Mouse (Mus musculus): ENCODE results near the gene Prim1.

Gene Prim1

DNA sequence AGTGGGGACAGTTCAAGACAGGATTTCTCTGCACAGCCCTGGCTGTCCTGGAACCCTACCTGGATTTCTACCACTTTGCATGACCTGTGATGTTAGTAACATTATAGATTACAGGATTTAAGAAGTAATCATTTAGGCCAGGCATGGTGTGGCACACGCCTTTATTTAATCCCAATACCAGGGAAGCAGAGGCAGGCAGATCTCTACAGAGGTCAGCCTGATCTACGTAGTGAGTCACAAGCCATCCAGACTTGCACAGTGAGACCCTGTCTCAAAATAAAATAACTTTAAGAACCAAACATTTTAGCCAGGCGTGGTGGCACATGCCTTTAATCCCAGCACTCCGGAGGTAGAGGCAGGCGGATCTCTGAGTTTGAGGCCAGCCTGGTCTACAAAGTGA is 7.2 kb downstream of the Prim1 start:
- ChIA-PET POLR2A (no interaction called here), CTCF (no interaction called here)

DNA sequence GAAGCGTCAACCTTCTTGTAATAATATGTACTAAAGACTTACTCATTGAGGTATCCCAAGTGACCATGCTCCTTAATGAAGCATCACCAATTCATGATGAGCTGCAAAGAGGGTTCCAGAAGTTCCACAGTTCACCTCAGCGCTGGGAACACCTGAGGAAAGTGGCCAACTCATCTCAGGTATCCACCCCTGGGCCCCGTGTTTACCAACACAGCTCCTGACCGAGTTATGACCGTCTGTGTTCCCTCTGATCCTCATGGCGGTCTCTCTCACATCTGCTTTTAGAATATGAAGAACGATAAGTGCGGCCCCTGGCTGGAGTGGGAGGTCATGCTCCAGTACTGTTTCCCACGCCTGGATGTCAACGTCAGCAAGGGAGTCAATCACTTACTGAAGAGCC is 8.5 kb downstream of the Prim1 start:
- CTCF ChIA-PET: no interaction called here
- POLR2A ChIA-PET: interaction anchor here (0.5 to 10.6 kb wide), 8 partner anchors 9 to 314 kb away, joined by 3 to 164 read pairs (median 4); partner anchors contain the start of gene Naca (in 2 of the 4)

DNA sequence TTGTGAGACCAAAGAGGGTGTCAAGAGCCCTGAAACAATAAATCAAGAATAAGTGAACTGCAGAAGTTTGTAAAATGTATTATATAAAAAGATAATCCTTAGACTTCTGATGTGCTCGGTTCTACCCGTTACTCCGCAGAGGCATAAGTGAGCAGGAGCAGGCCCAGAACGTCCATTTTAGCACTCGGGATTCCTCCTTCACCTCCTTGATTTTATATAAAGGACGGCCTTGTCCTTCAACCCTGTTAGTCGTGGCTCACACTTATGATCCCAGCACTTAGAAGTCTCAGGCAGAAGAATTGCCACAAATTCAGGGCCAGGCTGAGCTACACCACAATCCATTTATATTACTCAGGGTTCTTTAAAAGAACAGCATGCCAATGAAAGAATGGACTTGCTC is 15.0 kb downstream of the Prim1 start:
- ChIA-PET CTCF (no interaction called here), POLR2A (interaction anchor here in 3 of 4 experiments (0.9 to 10.6 kb wide), 9 partner anchors 9 to 62 kb away, joined by 3 to 164 read pairs (median 3); partner anchors contain the start of genes Baz2a (in 1 of the 3), Naca (in 1 of the 3) and Prim1 (in 1 of the 3))

DNA sequence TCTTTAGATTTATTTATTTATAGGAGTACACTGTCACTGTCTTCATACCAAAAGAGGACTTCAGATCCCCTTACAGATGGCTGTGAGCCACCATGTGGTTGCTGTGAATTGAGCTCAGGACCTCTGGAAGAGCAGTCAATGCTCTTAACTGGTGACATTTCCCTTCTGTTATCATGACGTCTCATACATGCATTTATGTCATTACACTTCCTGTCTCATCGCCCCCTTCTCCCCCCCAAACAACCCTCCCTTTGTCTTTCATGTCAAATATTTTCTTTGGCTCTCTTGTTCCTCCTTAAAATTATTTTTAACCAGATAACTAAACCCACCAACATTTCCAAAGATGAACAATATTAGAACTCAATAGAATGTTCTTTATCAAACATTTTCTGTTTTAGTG is 15.9 kb downstream of the Prim1 start:
- ChIA-PET POLR2A (interaction anchor here in 2 of 4 experiments (0.7 to 10.6 kb wide), 9 partner anchors 9 to 272 kb away, joined by 3 to 164 read pairs (median 5); partner anchors contain the start of genes Atp5b (in 2 of the 2), Naca (in 1 of the 2), Pan2 (in 1 of the 2) and Prim1 (in 1 of the 2)), CTCF (interaction anchor here in 1 of 4 experiments (0.8 kb wide), 1 partner anchor 253 kb away, joined by 3 read pairs; no protein-coding TSS in a partner anchor)

DNA sequence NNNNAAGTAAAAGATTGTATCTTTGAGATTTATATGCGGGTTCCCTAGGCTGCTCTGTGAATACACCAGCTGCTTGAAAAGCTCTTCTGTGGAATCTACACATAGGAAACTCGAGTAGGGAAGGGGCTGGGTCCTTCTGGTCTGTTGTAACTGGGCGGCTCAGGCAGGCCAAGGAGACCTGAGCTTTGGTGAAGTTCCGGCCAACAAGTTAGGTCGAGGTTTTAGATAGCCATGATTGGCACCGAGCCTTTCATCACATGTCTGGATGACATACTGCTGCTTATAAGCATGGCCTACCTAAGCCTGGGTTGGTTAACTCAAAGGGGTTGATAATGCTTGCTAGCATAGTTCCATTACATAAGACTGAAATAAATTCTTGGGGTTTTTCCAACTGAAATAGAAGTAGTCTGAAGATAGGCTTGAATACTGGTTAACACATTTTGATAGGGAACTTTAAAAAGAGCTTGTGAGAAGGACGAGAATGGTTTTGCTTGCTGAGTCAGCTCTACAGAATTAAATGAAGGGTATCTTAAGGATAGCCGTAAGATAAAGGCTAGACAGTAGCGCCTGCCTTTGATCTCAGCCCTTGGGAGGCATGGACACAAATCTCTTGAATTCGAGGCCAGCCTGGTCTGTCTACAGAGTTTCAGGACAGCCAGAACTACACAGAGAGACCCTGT is 21.9 kb downstream of the Prim1 start:
- ChIA-PET POLR2A (interaction anchor here (0.5 to 15.4 kb wide), 68 partner anchors 8 to 828 kb away, joined by 3 to 755 read pairs (median 4); partner anchors contain the start of genes Atp5b (in 3 of the 4), Baz2a (in 3 of the 4), Prim1 (in 3 of the 4) and Gls2 (in 2 of the 4)), CTCF (interaction anchor here in 2 of 4 experiments (0.6 to 1.4 kb wide), 2 partner anchors 54 to 321 kb away, joined by 3 to 5 read pairs; partner anchors contain the start of gene Baz2a (in 1 of the 2))

DNA sequence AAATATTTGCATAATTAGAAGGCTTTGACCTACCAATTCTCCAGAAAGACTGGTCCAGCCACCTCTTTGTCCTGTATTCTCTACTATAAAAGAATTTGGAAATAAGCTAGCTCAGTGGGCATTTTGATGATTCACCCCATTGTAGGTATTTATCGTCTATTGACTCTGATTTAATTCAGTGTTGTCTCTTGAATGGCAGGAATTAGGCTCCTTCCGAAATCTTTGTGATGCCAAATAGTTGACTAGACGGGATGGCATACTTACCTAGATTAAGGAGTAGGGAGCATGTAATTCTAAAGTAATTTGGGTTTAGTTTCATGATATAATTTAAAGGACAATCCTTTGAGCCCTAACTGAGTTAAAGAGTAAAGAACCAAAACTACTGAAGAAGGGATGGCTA is 23.0 kb downstream of the Prim1 start:
- CTCF ChIA-PET: no interaction called here
- POLR2A ChIA-PET: interaction anchor here (0.5 to 15.4 kb wide), 31 partner anchors 9 to 748 kb away, joined by 3 to 755 read pairs (median 5); partner anchors contain the start of genes Baz2a (in 2 of the 4), Prim1 (in 2 of the 4), Ptges3 (in 2 of the 4) and Atp5b (in 1 of the 4)

DNA sequence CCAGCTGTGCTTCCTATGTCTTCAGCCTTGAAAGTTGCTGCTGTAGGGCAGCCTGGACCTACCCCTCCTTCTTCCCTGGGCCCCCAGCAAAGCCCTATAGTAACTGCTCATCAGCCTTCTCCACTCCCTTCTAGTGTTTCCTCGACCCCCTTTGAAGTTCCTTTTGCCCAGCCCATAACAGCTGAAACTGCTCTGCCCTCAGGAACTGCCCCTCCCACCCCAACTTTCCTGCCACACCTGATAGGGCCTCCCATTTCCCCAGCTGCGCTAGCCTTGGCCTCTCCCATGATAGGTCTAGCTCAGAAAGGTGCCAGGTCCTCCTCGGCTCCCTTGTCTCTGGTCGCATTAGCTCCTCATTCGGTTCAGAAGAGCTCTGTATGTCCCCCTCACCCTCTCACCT is 24.2 kb downstream of the Prim1 start:
- ChIA-PET POLR2A (interaction anchor here (0.6 to 15.4 kb wide), 52 partner anchors 8 to 545 kb away, joined by 3 to 755 read pairs (median 4); partner anchors contain the start of genes Atp5b (in 3 of the 4), Baz2a (in 2 of the 4), Cnpy2 (in 2 of the 4) and Nabp2 (in 2 of the 4)), CTCF (interaction anchor here in 2 of 4 experiments (0.5 to 1.8 kb wide), 6 partner anchors 11 to 183 kb away, joined by 3 to 5 read pairs (median 4); no protein-coding TSS in a partner anchor)

DNA sequence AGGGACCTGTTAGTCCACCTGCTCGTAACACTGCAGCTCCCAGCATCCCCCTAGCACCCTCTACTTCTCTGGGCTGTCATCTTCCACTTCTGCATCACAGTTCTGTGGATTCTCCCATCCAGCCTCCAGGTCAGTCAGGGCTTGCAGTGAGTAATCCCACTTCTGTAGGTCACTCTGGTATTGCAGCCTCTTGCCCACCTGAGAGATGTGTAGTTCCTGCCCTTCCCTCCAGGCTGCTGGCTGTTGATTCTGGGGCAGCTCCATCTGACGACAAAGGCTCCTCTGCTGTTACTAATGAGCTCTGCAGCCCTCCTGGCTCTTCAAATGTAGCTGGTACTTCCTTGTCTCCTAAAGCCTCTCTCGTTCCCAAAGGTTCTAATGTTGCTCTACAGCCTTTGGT is 24.9 kb downstream of the Prim1 start:
- ChIA-PET POLR2A (interaction anchor here (0.6 to 15.4 kb wide), 44 partner anchors 7 to 372 kb away, joined by 3 to 755 read pairs (median 5); partner anchors contain the start of genes Atp5b (in 3 of the 4), Baz2a (in 2 of the 4), Cnpy2 (in 2 of the 4) and Ptges3 (in 2 of the 4)), CTCF (interaction anchor here in 1 of 4 experiments (0.6 to 1.8 kb wide), 4 partner anchors 10 to 51 kb away, joined by 3 to 5 read pairs (median 4); no protein-coding TSS in a partner anchor)

DNA sequence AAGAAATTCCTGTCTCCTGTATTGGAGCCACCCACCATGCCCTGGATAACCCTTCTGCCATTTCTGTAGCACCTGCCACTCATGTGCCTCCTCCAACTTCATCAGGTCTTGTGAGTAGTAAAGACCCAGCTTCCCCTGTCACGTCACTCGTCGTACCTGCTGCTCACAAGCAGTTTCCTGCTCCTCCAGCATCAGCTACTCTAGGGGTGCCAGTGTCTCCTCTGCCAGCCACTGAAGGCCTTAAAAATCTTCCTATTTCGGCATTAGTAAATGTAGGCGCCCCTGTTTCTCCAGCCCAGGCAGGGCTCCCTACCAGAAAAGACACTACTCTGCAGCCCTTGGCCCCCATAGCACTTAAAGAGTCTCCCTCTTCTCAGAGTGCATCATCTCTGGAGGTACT is 25.3 kb downstream of the Prim1 start:
- POLR2A ChIA-PET: interaction anchor here (0.6 to 15.4 kb wide), 33 partner anchors 7 to 620 kb away, joined by 3 to 755 read pairs (median 6); partner anchors contain the start of genes Atp5b (in 3 of the 4), Ptges3 (in 2 of the 4), Baz2a (in 1 of the 4) and Nabp2 (in 1 of the 4)

DNA sequence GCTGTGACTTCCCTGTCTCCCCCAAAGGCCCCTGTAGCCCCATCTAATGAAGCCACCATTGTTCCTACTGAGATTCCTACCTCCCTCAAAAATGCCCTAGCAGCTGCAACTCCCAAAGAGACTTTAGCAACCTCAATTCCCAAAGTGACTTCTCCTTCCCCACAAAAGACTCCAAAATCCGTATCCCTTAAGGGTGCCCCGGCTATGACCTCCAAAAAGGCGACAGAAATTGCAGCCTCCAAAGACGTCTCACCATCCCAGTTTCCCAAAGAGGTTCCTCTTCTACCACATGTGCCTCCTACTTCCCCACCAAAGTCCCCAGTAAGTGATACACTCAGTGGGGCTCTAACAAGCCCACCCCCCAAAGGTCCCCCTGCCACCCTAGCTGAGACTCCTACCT is 26.7 kb downstream of the Prim1 start:
- ChIA-PET POLR2A (interaction anchor here in 3 of 4 experiments (0.6 to 15.4 kb wide), 23 partner anchors 9 to 1342 kb away, joined by 3 to 755 read pairs (median 15); partner anchors contain the start of genes Atp5b (in 3 of the 3), Baz2a (in 2 of the 3), Ptges3 (in 2 of the 3) and Prim1 (in 1 of the 3)), CTCF (interaction anchor here in 1 of 4 experiments (0.6 to 0.7 kb wide), 3 partner anchors 27 to 49 kb away, joined by 3 to 4 read pairs (median 4); no protein-coding TSS in a partner anchor)

More for the DNA sequence above, 25.3 kb downstream of the Prim1 start:
- CTCF ChIA-PET: interaction anchor here in 1 of 4 experiments (1.1 to 1.6 kb wide), 2 partner anchors 10 to 12 kb away, joined by 3 to 5 read pairs; no protein-coding TSS in a partner anchor

DNA sequence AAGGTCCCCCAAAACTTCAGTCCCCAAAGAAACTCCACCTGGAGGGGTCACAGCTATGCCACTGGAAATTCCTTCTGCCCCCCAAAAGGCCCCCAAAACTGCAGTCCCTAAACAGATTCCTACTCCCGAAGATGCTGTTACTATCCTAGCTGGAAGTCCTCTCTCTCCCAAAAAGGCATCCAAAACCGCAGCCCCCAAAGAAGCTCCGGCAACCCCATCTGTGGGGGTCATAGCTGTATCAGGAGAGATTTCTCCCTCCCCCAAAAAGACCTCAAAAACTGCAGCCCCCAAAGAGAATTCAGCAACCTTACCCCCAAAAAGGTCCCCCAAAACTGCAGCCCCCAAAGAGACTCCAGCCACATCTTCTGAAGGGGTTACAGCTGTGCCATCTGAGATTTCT is 27.5 kb downstream of the Prim1 start:
- ChIA-PET POLR2A (interaction anchor here (0.6 to 17.4 kb wide), 29 partner anchors 1 to 483 kb away, joined by 3 to 755 read pairs (median 8); partner anchors contain the start of genes Naca (in 3 of the 4), Atp5b (in 2 of the 4), Baz2a (in 2 of the 4) and Ptges3 (in 2 of the 4)), CTCF (interaction anchor here in 1 of 4 experiments (0.7 kb wide), 1 partner anchor 27 kb away, joined by 4 read pairs; no protein-coding TSS in a partner anchor)

DNA sequence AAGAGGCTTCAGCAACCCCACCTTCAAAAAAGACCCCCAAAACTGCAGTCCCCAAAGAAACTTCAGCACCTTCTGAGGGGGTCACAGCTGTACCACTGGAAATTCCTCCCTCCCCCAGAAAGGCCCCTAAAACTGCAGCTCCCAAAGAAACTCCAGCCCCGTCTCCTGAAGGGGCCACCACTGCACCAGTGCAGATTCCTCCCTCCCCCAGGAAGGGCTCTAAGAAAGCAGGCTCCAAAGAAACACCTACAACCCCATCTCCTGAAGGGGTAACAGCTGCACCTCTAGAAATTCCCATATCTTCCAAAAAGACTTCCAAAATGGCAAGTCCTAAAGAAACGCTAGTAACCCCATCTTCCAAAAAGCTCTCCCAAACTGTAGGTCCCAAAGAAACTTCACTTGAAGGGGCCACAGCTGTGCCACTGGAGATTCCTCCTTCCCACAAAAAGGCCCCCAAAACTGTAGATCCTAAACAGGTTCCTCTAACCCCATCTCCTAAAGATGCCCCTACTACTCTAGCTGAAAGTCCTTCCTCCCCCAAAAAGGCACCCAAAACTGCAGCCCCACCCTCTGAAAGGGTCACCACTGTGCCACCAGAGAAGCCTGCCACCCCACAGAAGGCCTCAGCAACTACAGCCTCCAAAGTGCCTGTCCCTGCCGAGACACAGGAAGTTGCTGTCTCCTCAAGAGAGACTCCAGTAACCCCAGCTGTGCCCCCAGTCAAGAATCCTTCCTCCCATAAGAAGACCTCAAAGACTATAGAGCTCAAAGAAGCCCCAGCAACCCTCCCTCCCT is 28.3 kb downstream of the Prim1 start:
- ChIA-PET POLR2A (interaction anchor here (0.5 to 17.4 kb wide), 45 partner anchors 2 to 519 kb away, joined by 3 to 755 read pairs (median 7); partner anchors contain the start of genes Naca (in 4 of the 4), Ptges3 (in 3 of the 4), Atp5b (in 2 of the 4) and Baz2a (in 2 of the 4)), CTCF (interaction anchor here in 2 of 4 experiments (0.6 to 2.2 kb wide), 3 partner anchors 35 to 164 kb away, joined by 3 to 8 read pairs (median 4); partner anchors contain the start of gene Baz2a (in 1 of the 2))

DNA sequence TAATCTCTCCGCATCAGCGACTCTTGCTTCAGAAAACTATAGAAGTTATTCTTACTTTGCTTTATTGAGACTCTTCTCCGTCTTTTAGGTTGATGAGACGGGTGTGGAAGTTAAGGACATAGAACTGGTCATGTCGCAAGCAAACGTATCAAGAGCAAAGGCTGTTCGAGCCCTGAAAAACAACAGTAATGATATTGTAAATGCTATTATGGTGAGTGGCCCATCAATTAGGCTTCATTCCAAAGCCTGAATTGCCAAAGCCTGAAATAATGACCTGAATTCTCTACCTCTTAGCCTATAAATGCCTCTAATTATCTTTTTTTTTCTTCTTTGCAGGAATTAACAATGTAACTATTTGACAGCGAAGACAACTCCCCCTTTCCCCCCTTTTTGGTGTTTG is 33.2 kb downstream of the Prim1 start:
- ChIA-PET POLR2A (interaction anchor here in 2 of 4 experiments (0.6 to 17.4 kb wide), 8 partner anchors 2 to 40 kb away, joined by 3 to 755 read pairs (median 72); partner anchors contain the start of genes Naca (in 2 of the 2), Atp5b (in 1 of the 2) and Ptges3 (in 1 of the 2)), CTCF (no interaction called here)

DNA sequence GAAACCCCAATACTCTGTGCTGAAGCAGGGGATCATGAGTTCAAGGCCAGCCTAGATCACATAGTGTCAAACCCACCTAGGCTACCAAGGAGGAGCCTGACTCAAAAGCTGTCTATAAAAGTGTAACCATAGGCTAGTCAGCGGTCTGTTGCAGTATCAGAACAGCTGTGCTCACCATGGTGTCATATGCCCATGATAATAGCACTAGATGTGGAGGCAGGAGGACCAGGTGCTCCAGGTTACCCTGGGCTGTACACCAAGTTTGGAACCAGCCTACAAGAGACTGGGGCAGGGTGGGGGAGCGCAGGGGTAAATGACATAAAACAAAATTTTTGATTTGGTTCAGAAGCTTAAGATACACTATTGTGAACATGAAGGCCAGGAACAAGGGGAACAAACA is 34.8 kb downstream of the Prim1 start:
- ChIA-PET POLR2A (interaction anchor here in 3 of 4 experiments (0.7 to 17.4 kb wide), 15 partner anchors 8 to 832 kb away, joined by 3 to 755 read pairs (median 5); partner anchors contain the start of genes Baz2a (in 2 of the 3), Naca (in 2 of the 3), Atp5b (in 1 of the 3) and Nab2 (in 1 of the 3)), CTCF (interaction anchor here in 1 of 4 experiments (0.6 to 1.8 kb wide), 2 partner anchors 10 to 444 kb away, joined by 5 read pairs; no protein-coding TSS in a partner anchor)

DNA sequence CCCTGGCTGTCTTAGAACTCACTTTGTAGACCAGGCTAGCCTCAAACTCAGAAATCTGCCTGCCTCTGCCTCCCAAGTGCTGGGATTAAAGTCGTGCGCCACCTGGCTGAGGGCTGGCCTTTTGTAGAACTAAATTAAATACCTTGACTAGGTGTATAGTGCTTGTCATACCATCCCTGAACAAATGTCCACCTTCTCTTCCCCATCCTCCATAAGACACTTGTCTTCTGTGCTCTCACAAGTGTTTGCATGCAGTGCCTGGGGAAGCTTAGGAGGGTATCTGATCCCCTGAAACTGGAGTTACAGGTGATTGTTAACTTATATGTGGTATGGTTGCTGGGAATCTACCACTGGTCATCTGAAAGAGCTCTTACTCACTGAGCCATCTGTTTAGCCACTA is 35.4 kb downstream of the Prim1 start:
- CTCF ChIA-PET: interaction anchor here in 2 of 4 experiments (0.6 to 1.8 kb wide), 3 partner anchors 11 to 334 kb away, joined by 3 to 5 read pairs (median 5); no protein-coding TSS in a partner anchor
- POLR2A ChIA-PET: interaction anchor here (0.6 to 17.4 kb wide), 16 partner anchors 9 to 382 kb away, joined by 3 to 755 read pairs (median 4); partner anchors contain the start of genes Atp5b (in 2 of the 4), Baz2a (in 2 of the 4), Naca (in 2 of the 4) and Nab2 (in 1 of the 4)

DNA sequence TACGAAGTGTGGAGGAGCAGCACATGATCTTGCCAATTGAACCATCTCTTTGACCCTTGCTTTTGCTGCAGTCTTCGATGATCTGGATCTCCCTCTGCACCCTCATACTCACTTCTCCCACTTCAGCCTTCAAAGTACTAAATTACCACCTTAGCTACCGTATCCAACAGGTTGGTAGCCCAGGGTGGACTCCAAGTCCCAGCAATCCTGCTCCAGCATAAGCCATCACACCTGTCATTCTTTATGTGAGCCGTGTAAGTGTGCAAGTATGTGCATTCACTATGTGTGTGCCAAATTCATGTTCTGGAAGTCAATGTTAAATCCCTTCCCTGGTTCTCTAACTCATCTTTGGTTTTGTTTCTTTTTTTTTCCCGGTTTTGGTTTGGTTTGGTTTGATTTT is 36.6 kb downstream of the Prim1 start:
- CTCF ChIA-PET: interaction anchor here in 2 of 4 experiments (0.5 to 1.0 kb wide), 5 partner anchors 12 to 1037 kb away, joined by 3 to 5 read pairs (median 3); no protein-coding TSS in a partner anchor
- POLR2A ChIA-PET: interaction anchor here in 3 of 4 experiments (0.7 to 17.4 kb wide), 15 partner anchors 8 to 136 kb away, joined by 3 to 755 read pairs (median 7); partner anchors contain the start of genes Naca (in 3 of the 3), Baz2a (in 2 of the 3) and Atp5b (in 1 of the 3)

All from embryonic stem cell, embryonic (primary cell).